Mouse (Mus musculus) megakaryocyte, embryonic 14.5 days (primary cell): ENCODE results near the gene Capn12.

Source experiments
- FLI1 ChIP-seq: IDR thresholded peaks from 2 replicates; pipeline ENCODE4 v1.6.1; 2012; ENCODE audit warnings: low read length, inconsistent platforms, mixed read lengths
- GATA1 ChIP-seq: IDR thresholded peaks from 3 replicates; pipeline ENCODE4 v1.6.1; 2012; ENCODE audit warnings: mixed read lengths, low read length, inconsistent platforms, borderline replicate concordance

DNA sequence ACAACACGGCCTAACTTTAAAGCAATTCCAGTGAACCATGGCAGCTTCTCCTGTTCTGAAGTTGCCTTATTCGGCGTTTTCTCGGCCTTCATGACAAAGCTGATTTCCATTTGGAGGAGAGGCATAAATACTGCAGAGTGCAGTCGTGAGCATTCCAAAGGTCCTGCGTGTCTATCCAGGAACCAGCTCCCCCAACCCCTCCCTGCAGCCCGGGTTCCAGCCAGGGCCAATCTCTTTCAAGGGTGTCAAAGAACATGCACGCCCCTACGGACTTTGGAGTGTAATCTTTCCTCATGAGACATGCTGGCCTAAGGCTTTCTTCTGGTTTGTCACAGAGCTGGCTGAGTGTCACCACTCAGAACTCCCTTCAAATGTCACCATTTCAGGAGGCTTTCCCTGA, 44.1 kb downstream of the Capn12 start:
- TF ChIP-seq FLI1 (no peak), GATA1 (no peak)
